ENCODE assay signal across 23 mouse cellular contexts in genomic region chr3:135288138-135288750, GRCm38 (mm10). TPM values are rescaled to one million over a fixed set of nuclear protein-coding genes. Genes with fewer than 3 reads are reported as not detected.
DNase-seq lines count a peak whose midpoint lies in the region; ATAC-seq and TF ChIP-seq lines count a peak whose summit lies in the region.
"Had no signal": no experiment of that assay in that cellular context is flagged by ENCODE, and none has a peak within 500 bp of the region (broad histone marks: within the 10 kb centered on the region; RNA-seq: fewer than 3 reads in every experiment).

No protein-coding gene starts in this region.

- peak; percentile 18; the same call in 1 of the 2 replicates for ATAC-seq in liver, embryonic 15.5 days (ENCODE audit: insufficient read depth)
- ATAC-seq in liver, embryonic 11.5 days (replicated peaks; ENCODE audit: low FRiP score), result no peak
- peak; percentile 73 for ATAC-seq in intestine, postnatal 0 days
- peak; percentile 64; the same call in 1 of the 2 replicates for ATAC-seq in kidney, embryonic 16.5 days (ENCODE audit: low FRiP score, low TSS enrichment)
- ATAC-seq in stomach, embryonic 16.5 days (ENCODE audit: insufficient read depth, low FRiP score), result peak; percentile 71

- H3K27ac ChIP-seq in liver, embryonic 15.5 days (replicated peaks), result no peak overlapping the region
- H3K27ac ChIP-seq in liver, embryonic 11.5 days (ENCODE audit: low read depth, low read length), result no peak overlapping the region
- peak overlapping the region; percentile 68 for H3K27ac ChIP-seq in intestine, postnatal 0 days (ENCODE audit: low read depth, low read length)
- peak overlapping the region; percentile 56; the same call in 1 of the 2 replicates for H3K27ac ChIP-seq in kidney, embryonic 16.5 days (ENCODE audit: low read length)
- no peak overlapping the region for H3K27ac ChIP-seq in stomach, embryonic 16.5 days (ENCODE audit: low read length)
- H3K27ac ChIP-seq: embryonic facial prominence, embryonic 15.5 days; gastrocnemius, adult 2 months; heart, adult 2 months; hindbrain, embryonic 14.5 days; limb, embryonic 13.5 days; midbrain, embryonic 12.5 days had no signal

- no peaks in the 10 kb centered on the region for H3K9me3 ChIP-seq in liver, embryonic 15.5 days (replicated peaks)
- no peaks in the 10 kb centered on the region for H3K9me3 ChIP-seq in liver, embryonic 11.5 days (ENCODE audit: control insufficient read depth, low read length)
- no peaks in the 10 kb centered on the region for H3K9me3 ChIP-seq in intestine, postnatal 0 days (ENCODE audit: control insufficient read depth)
- H3K9me3 ChIP-seq in kidney, embryonic 16.5 days (ENCODE audit: low read length), result no peaks in the 10 kb centered on the region
- no peaks in the 10 kb centered on the region for H3K9me3 ChIP-seq in stomach, embryonic 16.5 days (replicated peaks; ENCODE audit: control insufficient read depth, low read length)
- H3K9me3 ChIP-seq: embryonic facial prominence, embryonic 15.5 days; limb, embryonic 13.5 days; midbrain, embryonic 12.5 days had no signal

- H3K4me3 ChIP-seq in liver, embryonic 15.5 days (replicated peaks), result no peak overlapping the region
- H3K4me3 ChIP-seq in liver, embryonic 11.5 days (ENCODE audit: low read depth, low read length), result no peak overlapping the region
- H3K4me3 ChIP-seq in intestine, postnatal 0 days (ENCODE audit: low read depth, low read length), result no peak overlapping the region
- no peak overlapping the region for H3K4me3 ChIP-seq in kidney, embryonic 16.5 days (ENCODE audit: low read length)
- no peak overlapping the region for H3K4me3 ChIP-seq in stomach, embryonic 16.5 days (replicated peaks; ENCODE audit: low read length)
- H3K4me3 ChIP-seq: embryonic facial prominence, embryonic 15.5 days; gastrocnemius, adult 2 months; heart, adult 2 months; limb, embryonic 13.5 days; midbrain, embryonic 12.5 days had no signal

- no peaks in the 10 kb centered on the region for H3K4me1 ChIP-seq in liver, embryonic 15.5 days (replicated peaks)
- H3K4me1 ChIP-seq in liver, embryonic 11.5 days (replicated peaks; ENCODE audit: control insufficient read depth, insufficient read depth, low read length), result no peaks in the 10 kb centered on the region
- H3K4me1 ChIP-seq in intestine, postnatal 0 days (replicated peaks; ENCODE audit: control insufficient read depth, insufficient read depth, low read length), result no peaks in the 10 kb centered on the region
- no peaks in the 10 kb centered on the region for H3K4me1 ChIP-seq in kidney, embryonic 16.5 days (ENCODE audit: insufficient read depth, low read length)
- no peaks in the 10 kb centered on the region for H3K4me1 ChIP-seq in stomach, embryonic 16.5 days (ENCODE audit: control insufficient read depth, insufficient read depth, low read length)
- H3K4me1 ChIP-seq: embryonic facial prominence, embryonic 15.5 days; limb, embryonic 13.5 days; midbrain, embryonic 12.5 days had no signal

- H3K4me2 ChIP-seq in liver, embryonic 15.5 days, result no peak overlapping the region
- no peak overlapping the region for H3K4me2 ChIP-seq in liver, embryonic 11.5 days
- peak overlapping the region; percentile 41 for H3K4me2 ChIP-seq in intestine, postnatal 0 days (replicated peaks; ENCODE audit: low read depth)
- no peak overlapping the region for H3K4me2 ChIP-seq in kidney, embryonic 16.5 days (replicated peaks; ENCODE audit: low read depth, low read length)
- H3K4me2 ChIP-seq in stomach, embryonic 16.5 days (ENCODE audit: low read depth, low read length), result no peak overlapping the region
- H3K4me2 ChIP-seq: embryonic facial prominence, embryonic 15.5 days; hindbrain, embryonic 14.5 days; limb, embryonic 13.5 days; lung, embryonic 14.5 days; midbrain, embryonic 12.5 days had no signal

- no peaks in the 10 kb centered on the region for H3K27me3 ChIP-seq in liver, embryonic 15.5 days
- no peaks in the 10 kb centered on the region for H3K27me3 ChIP-seq in liver, embryonic 11.5 days (replicated peaks; ENCODE audit: control insufficient read depth, insufficient read depth, low read length)
- no peaks in the 10 kb centered on the region for H3K27me3 ChIP-seq in intestine, postnatal 0 days (replicated peaks; ENCODE audit: control insufficient read depth, insufficient read depth, low read length)
- no peaks in the 10 kb centered on the region for H3K27me3 ChIP-seq in kidney, embryonic 16.5 days (ENCODE audit: insufficient read depth, low read length)
- H3K27me3 ChIP-seq in stomach, embryonic 16.5 days (ENCODE audit: control insufficient read depth, insufficient read depth, low read length), result no peaks in the 10 kb centered on the region
- H3K27me3 ChIP-seq: embryonic facial prominence, embryonic 15.5 days; limb, embryonic 13.5 days; midbrain, embryonic 12.5 days had no signal

- no peak overlapping the region for H3K9ac ChIP-seq in liver, embryonic 15.5 days
- H3K9ac ChIP-seq in liver, embryonic 11.5 days (ENCODE audit: low read depth, low read length), result no peak overlapping the region
- no peak overlapping the region for H3K9ac ChIP-seq in intestine, postnatal 0 days (ENCODE audit: low read depth, low read length)
- no peak overlapping the region for H3K9ac ChIP-seq in kidney, embryonic 16.5 days (replicated peaks; ENCODE audit: low read length)
- no peak overlapping the region for H3K9ac ChIP-seq in stomach, embryonic 16.5 days (ENCODE audit: low read length)
- H3K9ac ChIP-seq: embryonic facial prominence, embryonic 15.5 days; hindbrain, embryonic 14.5 days; limb, embryonic 13.5 days; lung, embryonic 14.5 days; midbrain, embryonic 12.5 days had no signal

- no peak for DNase-seq in liver, embryonic 11.5 days (ENCODE audit: low spot score)
- DNase-seq in left cerebral cortex, adult 9 months (ENCODE audit: low spot score in 2 of 2), result no peak
- no peak for DNase-seq in right cerebral cortex, postnatal 25 days
- DNase-seq: adrenal gland, postnatal 36 days; B cell, adult 2 months; cerebellum, adult 11-12 months; cerebellum, postnatal 25 days; gastrocnemius, adult 2 months; heart, adult 2 months; heart, postnatal 36 days; lung, embryonic 14.5 days; retina, postnatal 1 day; thymus, adult 18-20 months; thymus, postnatal 4 days had no signal

- no peaks in the 10 kb centered on the region for H3K36me3 ChIP-seq in liver, embryonic 15.5 days (replicated peaks)
- H3K36me3 ChIP-seq in liver, embryonic 11.5 days (ENCODE audit: control insufficient read depth, insufficient read depth, low read length), result no peaks in the 10 kb centered on the region
- H3K36me3 ChIP-seq in intestine, postnatal 0 days (ENCODE audit: control insufficient read depth, insufficient read depth), result no peaks in the 10 kb centered on the region
- H3K36me3 ChIP-seq in kidney, embryonic 16.5 days (ENCODE audit: insufficient read depth, low read length), result no peaks in the 10 kb centered on the region
- H3K36me3 ChIP-seq in stomach, embryonic 16.5 days (ENCODE audit: control insufficient read depth, insufficient read depth, low read length), result no peaks in the 10 kb centered on the region
- H3K36me3 ChIP-seq: embryonic facial prominence, embryonic 15.5 days; limb, embryonic 13.5 days; midbrain, embryonic 12.5 days had no signal

- TF ChIP-seq CTCF in intestine, postnatal 0 days (IDR thresholded peaks at IDR 0.05; ENCODE audit: low read depth), result no peak

- WGBS in liver, embryonic 15.5 days (ENCODE audit: insufficient replicate concordance), result 65% methylated on average over 8 of the region's 8 CpGs
- WGBS in liver, embryonic 11.5 days, result 80% methylated on average over 8 of the region's 8 CpGs
- WGBS in intestine, postnatal 0 days, result 39% methylated on average over 8 of the region's 8 CpGs
- 70% methylated on average over 8 of the region's 8 CpGs for WGBS in kidney, embryonic 16.5 days
- 72% methylated on average over 8 of the region's 8 CpGs for WGBS in stomach, embryonic 16.5 days

RNA-seq across cellular contexts. Expression of gene Bdh2, which starts 7.2 kb away (rescaled TPM):
- polyA plus RNA-seq in liver, embryonic 15.5 days (2015; fragmentation: Nextera tagmentation; extraction: Ambion mirVana), result 0.51 and 0.58 TPM in 2 replicates
- 1.3 and 1.7 TPM in 2 replicates for polyA plus RNA-seq in liver, embryonic 11.5 days (2014; fragmentation: Nextera tagmentation; extraction: Ambion mirVana)
- polyA plus RNA-seq in intestine, postnatal 0 days (2015; fragmentation: Nextera tagmentation; extraction: Ambion mirVana), result 5.6 and 8.0 TPM in 2 replicates
- 39.0 and 46.0 TPM in 2 replicates for polyA plus RNA-seq in kidney, embryonic 16.5 days (2015; fragmentation: Nextera tagmentation; extraction: Ambion mirVana)
- 5.7 and 6.2 TPM in 2 replicates for polyA plus RNA-seq in stomach, embryonic 16.5 days (2015; fragmentation: Nextera tagmentation; extraction: Ambion mirVana)

RNA-seq across cellular contexts. Expression of gene Slc9b2, which starts 19.3 kb away (rescaled TPM):
- 0.06 and 0.13 TPM in 2 replicates for polyA plus RNA-seq in liver, embryonic 15.5 days (2015; fragmentation: Nextera tagmentation; extraction: Ambion mirVana)
- 0.62 and 1.0 TPM in 2 replicates for polyA plus RNA-seq in liver, embryonic 11.5 days (2014; fragmentation: Nextera tagmentation; extraction: Ambion mirVana)
- 0.59 and 0.68 TPM in 2 replicates for polyA plus RNA-seq in intestine, postnatal 0 days (2015; fragmentation: Nextera tagmentation; extraction: Ambion mirVana)
- polyA plus RNA-seq in kidney, embryonic 16.5 days (2015; fragmentation: Nextera tagmentation; extraction: Ambion mirVana), result 3.1 and 3.3 TPM in 2 replicates
- 3.6 and 3.7 TPM in 2 replicates for polyA plus RNA-seq in stomach, embryonic 16.5 days (2015; fragmentation: Nextera tagmentation; extraction: Ambion mirVana)

RNA-seq across cellular contexts. Expression of gene Slc9b1, which starts 59.6 kb away (rescaled TPM):
- polyA plus RNA-seq in liver, embryonic 15.5 days (2015; fragmentation: Nextera tagmentation; extraction: Ambion mirVana), result not detected in 2 replicates
- polyA plus RNA-seq in liver, embryonic 11.5 days (2014; fragmentation: Nextera tagmentation; extraction: Ambion mirVana), result 0.16 and 0.23 TPM in 2 replicates
- 0.24 TPM in 1 of 2 replicates, not detected in the other for polyA plus RNA-seq in intestine, postnatal 0 days (2015; fragmentation: Nextera tagmentation; extraction: Ambion mirVana)
- 0.41 and 0.44 TPM in 2 replicates for polyA plus RNA-seq in kidney, embryonic 16.5 days (2015; fragmentation: Nextera tagmentation; extraction: Ambion mirVana)
- polyA plus RNA-seq in stomach, embryonic 16.5 days (2015; fragmentation: Nextera tagmentation; extraction: Ambion mirVana), result 0.34 TPM in 1 of 2 replicates, not detected in the other
- polyA plus RNA-seq: embryonic facial prominence, embryonic 15.5 days; heart, embryonic 14.5 days had no signal

Comparison
In these comparisons a context has a peak if more than half of its experiments do, and no peak if none do; other contexts are left out.
1. H3K27ac ChIP-seq: peak in intestine, postnatal 0 days (single experiment) and kidney, embryonic 16.5 days (single experiment); none in liver, embryonic 15.5 days (single experiment), liver, embryonic 11.5 days (single experiment) and stomach, embryonic 16.5 days (single experiment).